Mouse (Mus musculus) left cerebral cortex, adult 2 months (tissue): ENCODE data around the gene Snrnp25. TPM values are rescaled to one million over a fixed set of nuclear protein-coding genes. Genes with fewer than 3 reads are reported as not detected.
A peak's percentile ranks its signal among the peaks of the same experiment; 100 is the strongest.

ENCODE experiments used
- DNase-seq, 2 experiments: peaks; one replicate each; pipeline ENCODE4 v3.0.0; 2021 to 2022; ENCODE audit warnings: low spot score in 2 of 2, mixed read lengths in 1 of 2; ENCODE audit errors: extremely low spot score in 1 of 2
- H3K27ac ChIP-seq: fragments of 200-600 bp; 2 replicates; pipeline ENCODE4 v1.8.1; 2022
- H3K4me3 ChIP-seq: fragments of 200-600 bp; 2 replicates; pipeline ENCODE4 v1.8.1; 2022
- CTCF ChIP-seq: fragments of 200-600 bp; IDR thresholded peaks from 2 replicates; pipeline ENCODE4 v1.8.1; 2022; ENCODE audit warnings: antibody characterized with exemption, mild to moderate bottlenecking, moderate library complexity
- intact Hi-C: fragments of 180-260 bp; cut with DNase I; formaldehyde crosslinking; loops from one replicate; pipeline ENCODE4 v1.15.1; 2025
- total RNA-seq, 2 experiments: library from RNA; stranded (reverse); gene quantifications; 2 replicates each; pipeline ENCODE4 v1.2.3; 2021

Gene Snrnp25
- total RNA-seq, 2 experiments from 2014 or later, result 19.2 to 24.6 TPM

- peak overlapping the region; percentile 93 for H3K27ac ChIP-seq
- no peak for DNase-seq
- no peak for TF ChIP-seq CTCF
- intact Hi-C loops, result no loop called here
- H3K4me3 ChIP-seq, result no peak overlapping the region
Measured at GRCm38 (mm10) chr11:32227555-32227954, 22.3 kb downstream of the Snrnp25 start.

GRCm38 (mm10) chr11:32228292-32228845 lies 23.2 kb downstream of the Snrnp25 start:
- intact Hi-C loops, result no loop called here
- Histone ChIP-seq H3K27ac (no peak overlapping the region), H3K4me3 (no peak overlapping the region)
- no peak for TF ChIP-seq CTCF
- DNase-seq, result no peak

- TF ChIP-seq CTCF, result peak; percentile 41
- Histone ChIP-seq H3K4me3 (no peak overlapping the region), H3K27ac (peak overlapping the region; percentile 73)
- DNase-seq, result peak in 1 of 2 experiments; percentile 59
- intact Hi-C loops, result no loop called here
Measured at GRCm38 (mm10) chr11:32230220-32230619, 25.0 kb downstream of the Snrnp25 start.

DNA sequence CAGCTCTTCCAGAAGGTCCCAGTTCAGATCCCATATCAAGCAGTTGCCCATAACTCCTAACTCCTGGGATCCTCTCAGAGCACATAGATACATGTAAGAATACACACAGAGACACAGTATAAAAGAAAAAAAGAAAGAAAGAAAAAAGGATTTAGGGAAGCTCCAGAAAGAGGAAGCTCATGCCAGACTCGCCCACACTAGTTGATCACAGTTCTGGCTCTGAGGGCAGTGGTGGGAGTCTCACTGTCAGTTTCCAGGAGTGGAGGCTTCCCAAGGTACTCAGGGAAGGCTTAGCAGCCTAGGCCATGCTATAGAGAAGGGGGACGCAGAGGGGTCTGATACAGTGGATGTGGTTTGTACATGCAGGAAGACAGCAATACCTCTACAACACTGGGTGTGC lies 25.9 kb downstream of the Snrnp25 start:
- Histone ChIP-seq H3K27ac (peak overlapping the region; percentile 73), H3K4me3 (no peak overlapping the region)
- intact Hi-C loops, result no loop called here
- no peak for TF ChIP-seq CTCF
- DNase-seq, result no peak

DNA sequence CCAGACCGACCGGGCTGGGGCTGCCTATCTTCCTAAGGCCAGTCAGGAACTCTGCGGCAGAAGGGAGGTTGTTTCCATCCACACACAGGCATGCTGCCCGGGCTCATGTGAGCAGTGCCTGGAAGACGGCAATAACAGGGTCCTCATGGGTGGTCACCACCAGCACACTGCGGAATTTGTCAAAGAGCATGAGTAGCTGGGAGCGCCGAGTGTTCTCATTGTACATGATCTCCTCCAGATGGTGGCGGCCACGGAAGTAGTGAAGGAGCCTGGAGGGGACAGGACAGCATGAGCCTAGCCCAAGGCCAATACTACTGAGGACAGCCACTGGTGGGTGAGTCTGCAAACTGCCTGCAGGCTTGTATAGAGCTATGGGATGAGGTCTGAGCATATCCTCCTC lies 27.6 kb downstream of the Snrnp25 start:
- Histone ChIP-seq H3K27ac (no peak overlapping the region), H3K4me3 (no peak overlapping the region)
- no peak for TF ChIP-seq CTCF
- intact Hi-C loops, result no loop called here
- no peak for DNase-seq

DNA sequence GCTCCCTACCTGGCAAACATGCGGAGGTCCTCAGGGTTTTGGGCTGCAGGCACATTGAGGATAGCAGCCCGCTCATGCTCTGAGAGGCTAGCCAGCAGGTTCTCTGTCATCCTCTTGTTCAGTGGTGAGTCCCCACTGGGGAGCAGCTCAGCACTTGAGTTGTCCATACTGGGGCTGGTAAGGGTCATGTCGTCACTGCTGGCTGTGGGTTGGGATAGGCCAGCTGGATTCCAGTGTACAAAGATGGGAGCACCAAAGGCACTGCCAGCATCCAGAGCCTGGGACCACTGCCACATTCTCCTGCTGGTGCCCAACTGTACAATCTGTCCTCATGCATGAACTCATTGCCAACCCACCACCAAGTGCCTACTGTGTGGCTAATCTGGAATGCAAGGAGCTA lies 28.7 kb downstream of the Snrnp25 start:
- DNase-seq, result no peak
- TF ChIP-seq CTCF, result no peak
- Histone ChIP-seq H3K4me3 (no peak overlapping the region), H3K27ac (peak overlapping the region; percentile 24; the same call in 1 of the 2 replicates)
- intact Hi-C loops, result no loop called here

GRCm38 (mm10) chr11:32234816-32235485 lies 29.7 kb downstream of the Snrnp25 start:
- no peak for TF ChIP-seq CTCF
- intact Hi-C loops, result no loop called here
- peak overlapping the region; percentile 73 for H3K27ac ChIP-seq
- no peak for DNase-seq
- no peak overlapping the region for H3K4me3 ChIP-seq

DNA sequence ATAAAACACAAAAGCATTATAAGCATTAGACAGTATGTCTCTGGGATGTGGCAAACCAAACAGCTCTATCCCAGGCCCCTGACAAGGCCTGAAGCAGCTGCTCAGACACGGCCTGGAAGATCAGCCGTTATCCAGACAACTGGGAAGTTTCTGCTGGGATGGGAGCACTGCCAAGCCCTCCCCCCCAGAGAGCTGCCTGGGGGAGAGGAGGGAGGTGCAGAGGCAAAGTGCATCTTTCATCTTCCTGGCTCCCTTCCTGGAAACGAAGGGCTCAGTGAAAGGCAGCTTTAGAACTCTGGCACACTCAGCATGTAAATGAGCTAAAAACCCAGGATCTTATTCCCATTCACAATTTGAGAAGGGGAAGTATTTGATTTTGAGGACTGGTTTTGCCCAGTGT lies 30.4 kb downstream of the Snrnp25 start:
- H3K4me3 ChIP-seq, result no peak overlapping the region
- H3K27ac ChIP-seq, result peak overlapping the region; percentile 73
- intact Hi-C loops, result no loop called here
- no peak for TF ChIP-seq CTCF
- DNase-seq, result peak; percentile 57 to 65

GRCm38 (mm10) chr11:32236132-32236531 lies 30.9 kb downstream of the Snrnp25 start:
- intact Hi-C loops, result no loop called here
- DNase-seq, result peak in 1 of 2 experiments; percentile 9
- no peak for TF ChIP-seq CTCF
- H3K4me3 ChIP-seq, result no peak overlapping the region
- H3K27ac ChIP-seq, result peak overlapping the region; percentile 73

DNA sequence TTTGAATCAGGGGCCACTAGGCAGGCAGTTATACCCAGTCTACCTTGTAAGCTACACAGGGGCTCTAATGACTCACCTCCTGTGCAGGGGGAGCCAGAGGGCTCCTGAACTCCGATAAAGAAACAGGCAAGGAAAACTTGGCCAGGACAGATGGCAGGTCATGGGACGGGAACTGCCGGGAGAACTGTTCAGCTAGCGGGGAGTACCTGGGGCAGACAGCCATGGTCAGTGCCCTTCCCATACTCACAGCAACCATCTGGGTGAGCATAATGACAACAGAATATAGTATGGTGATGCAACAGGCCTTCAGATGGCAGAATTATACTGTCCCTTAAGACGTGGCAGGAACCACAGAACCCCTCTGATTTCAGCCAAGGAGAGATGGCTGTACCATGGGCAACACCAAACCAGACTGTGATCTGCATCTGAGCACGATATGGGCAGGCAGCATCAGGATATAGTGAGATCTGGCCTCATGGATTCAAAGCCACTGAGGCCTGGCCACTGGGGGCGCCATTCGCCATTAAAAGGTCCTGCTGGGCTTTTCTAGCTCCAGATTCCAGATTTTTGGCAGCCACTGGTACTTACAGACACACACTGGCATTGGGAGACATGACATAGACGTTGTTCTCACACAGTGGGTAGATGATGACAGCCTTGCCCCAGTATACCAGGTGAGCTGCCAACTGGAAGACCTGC lies 31.6 kb downstream of the Snrnp25 start:
- TF ChIP-seq CTCF, result peak; percentile 72
- intact Hi-C loops, result no loop called here

GRCm38 (mm10) chr11:32237411-32237795 lies 32.2 kb downstream of the Snrnp25 start:
- Histone ChIP-seq H3K27ac (peak overlapping the region; percentile 81; the same call in 1 of the 2 replicates), H3K4me3 (no peak overlapping the region)
- intact Hi-C loops, result no loop called here
- DNase-seq, result no peak
- TF ChIP-seq CTCF, result no peak

More for the DNA sequence above, 31.6 kb downstream of the Snrnp25 start:
- DNase-seq, result no peak
- no peak overlapping the region for H3K4me3 ChIP-seq
- H3K27ac ChIP-seq, result peak overlapping the region; percentile 81; the same call in 1 of the 2 replicates
